Mouse (Mus musculus): ENCODE results near the gene Ankle2. TPM values are rescaled to one million over a fixed set of nuclear protein-coding genes. Genes with fewer than 3 reads are reported as not detected.

Ankle2 gene
- polyA plus RNA-seq (2012) = 8.1 and 14.8 TPM in 2 replicates

GRCm38 (mm10) chr5:110230780-110231461 is at the start of gene Ankle2:
Ankle2 (plus strand) TSS chr5:110231004.
- no peak for TF ChIP-seq GATA1 (IDR thresholded peaks at IDR 0.05; ENCODE audit: low read length)

DNA sequence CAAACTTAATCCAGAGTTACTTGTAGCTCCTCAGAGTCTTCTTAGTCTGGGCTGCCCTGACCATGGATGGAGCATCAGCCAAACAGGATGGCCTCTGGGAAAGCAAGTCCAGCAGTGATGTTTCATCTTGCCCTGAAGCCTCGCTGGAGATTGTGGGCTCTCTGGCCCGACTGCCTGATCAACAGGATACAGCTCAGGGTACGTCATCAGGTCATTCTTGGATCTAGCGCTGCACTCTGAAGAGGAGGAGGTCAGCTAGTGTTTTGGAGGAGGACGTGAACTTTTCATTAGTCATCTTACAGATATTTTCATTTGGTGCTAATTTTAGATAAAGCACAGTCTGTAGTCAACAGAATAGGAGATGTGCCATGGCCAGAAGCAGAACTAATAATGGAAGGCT is 49.1 kb upstream of the Ankle2 start:
- TF ChIP-seq GATA1 (IDR thresholded peaks at IDR 0.05; ENCODE audit: low read length) = no peak

DNA sequence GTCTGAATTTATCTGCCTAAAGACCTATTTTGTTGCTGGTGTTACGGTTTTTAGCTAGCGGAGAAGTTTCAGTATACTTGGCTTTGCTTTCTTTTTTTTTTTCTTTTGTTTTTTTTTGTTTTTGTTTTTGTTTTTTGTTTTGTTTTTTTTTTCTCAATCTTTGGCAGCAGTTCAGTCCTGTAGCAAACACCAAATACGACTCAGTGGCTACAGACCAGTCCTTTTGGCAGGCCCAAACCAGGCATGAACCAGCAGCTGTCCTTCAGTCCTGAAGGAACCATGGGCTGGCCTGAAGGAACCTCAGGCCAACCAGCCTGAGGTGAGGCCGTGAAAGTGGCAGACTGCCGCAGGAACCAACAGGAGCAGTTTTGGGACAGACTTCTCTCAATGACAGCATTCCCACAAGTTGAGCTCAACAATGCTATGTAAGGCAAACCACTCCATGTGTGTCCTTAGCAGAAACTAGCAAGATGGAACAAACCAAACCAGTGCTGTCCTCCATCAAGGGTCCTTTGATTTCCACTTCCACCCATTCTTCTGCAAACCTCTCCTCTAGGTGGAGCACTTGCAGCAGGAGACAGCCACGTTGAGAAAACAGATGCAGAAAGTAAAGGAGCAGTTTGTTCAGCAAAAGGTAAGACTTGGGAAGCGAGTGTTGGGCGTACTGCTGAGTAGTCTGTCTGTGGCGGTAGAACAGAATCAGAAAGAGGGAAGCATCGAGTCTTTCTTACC is 27.5 kb upstream of the Ankle2 start:
- TF ChIP-seq GATA1 (IDR thresholded peaks at IDR 0.05; ENCODE audit: low read length) = no peak

DNA sequence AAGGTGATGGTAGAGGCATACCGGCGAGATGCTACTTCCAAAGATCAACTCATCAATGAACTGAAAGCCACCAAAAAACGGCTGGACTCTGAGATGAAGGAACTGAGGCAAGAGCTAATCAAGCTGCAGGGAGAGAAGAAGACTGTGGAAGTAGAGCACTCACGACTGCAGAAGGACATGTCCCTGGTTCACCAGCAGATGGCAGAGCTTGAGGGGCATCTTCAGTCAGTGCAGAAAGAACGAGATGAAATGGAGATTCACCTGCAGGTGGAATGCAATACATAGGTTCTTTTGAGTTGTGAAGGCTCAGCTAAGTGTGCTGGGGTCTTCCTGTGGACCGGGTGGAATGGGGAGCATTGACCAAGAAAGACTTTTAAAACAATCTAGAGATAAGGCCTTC is 26.0 kb upstream of the Ankle2 start:
- no peak for TF ChIP-seq GATA1 (IDR thresholded peaks at IDR 0.05; ENCODE audit: low read length)

DNA sequence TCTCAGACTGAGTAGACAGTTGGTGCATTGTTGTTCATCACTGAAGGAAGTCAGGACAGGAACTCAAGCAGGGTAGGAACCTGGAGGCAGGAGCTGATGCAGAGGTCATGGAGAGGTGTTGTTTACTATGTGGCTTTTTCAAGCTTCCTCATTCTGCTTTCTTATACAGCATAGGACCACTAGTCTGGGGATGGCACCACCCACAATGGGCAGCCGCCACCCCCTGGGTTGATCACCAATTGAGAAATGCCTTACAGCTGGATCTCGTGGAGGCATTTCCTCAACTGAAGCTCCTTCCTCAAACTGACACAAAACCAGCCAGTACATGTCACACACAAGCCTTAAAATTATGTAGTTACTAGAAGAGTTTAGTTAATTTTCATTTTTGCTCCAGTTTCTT is 19.5 kb upstream of the Ankle2 start:
- TF ChIP-seq GATA1 (IDR thresholded peaks at IDR 0.05; ENCODE audit: low read length) = no peak

- no peak for TF ChIP-seq GATA1 (IDR thresholded peaks at IDR 0.05; ENCODE audit: low read length)
Observed at GRCm38 (mm10) chr5:110216780-110217179, 14.0 kb upstream of the Ankle2 start.

DNA sequence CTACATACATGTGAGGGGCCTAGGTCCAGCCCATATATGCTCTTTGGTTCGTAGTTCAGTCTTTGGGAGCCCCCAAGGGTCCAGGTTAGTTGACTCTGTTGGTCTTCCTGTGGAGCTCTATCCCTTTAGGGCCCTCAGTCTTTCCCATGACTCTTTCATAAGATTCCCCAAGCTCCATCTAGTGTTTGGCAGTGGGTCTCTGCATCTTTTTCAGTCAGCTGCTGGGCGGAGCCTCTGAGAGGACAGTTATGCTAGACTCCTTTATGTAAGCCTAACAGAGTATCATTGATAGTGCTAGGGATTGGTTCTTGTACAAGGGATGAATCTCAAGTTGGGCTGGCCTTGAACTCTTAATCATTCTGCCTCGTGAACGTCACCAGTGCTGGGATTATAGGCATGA is 10.5 kb upstream of the Ankle2 start:
- TF ChIP-seq GATA1 (IDR thresholded peaks at IDR 0.05; ENCODE audit: low read length) = no peak

DNA sequence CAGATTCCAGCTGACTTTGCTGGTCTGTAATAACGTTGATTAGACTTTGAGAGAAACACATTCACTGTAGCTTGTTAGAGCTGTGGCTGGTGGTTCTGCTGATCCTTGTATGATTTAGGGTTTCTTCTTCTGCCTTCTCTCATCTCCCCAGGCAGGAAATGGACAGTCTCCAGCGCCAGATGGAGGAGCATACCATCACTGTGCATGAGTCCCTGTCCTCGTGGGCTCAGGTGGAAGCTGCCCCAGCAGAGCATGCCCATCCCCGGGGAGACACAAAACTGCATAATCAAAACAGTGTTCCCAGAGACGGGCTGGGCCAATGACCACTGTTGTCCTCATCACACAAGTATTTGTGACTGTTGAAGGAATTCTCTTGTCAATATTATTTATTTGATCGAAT is 8.0 kb upstream of the Ankle2 start:
- no peak for TF ChIP-seq GATA1 (IDR thresholded peaks at IDR 0.05; ENCODE audit: low read length)

GRCm38 (mm10) chr5:110225056-110225455 is 5.7 kb upstream of the Ankle2 start:
- TF ChIP-seq GATA1 (IDR thresholded peaks at IDR 0.05; ENCODE audit: low read length) = no peak

DNA sequence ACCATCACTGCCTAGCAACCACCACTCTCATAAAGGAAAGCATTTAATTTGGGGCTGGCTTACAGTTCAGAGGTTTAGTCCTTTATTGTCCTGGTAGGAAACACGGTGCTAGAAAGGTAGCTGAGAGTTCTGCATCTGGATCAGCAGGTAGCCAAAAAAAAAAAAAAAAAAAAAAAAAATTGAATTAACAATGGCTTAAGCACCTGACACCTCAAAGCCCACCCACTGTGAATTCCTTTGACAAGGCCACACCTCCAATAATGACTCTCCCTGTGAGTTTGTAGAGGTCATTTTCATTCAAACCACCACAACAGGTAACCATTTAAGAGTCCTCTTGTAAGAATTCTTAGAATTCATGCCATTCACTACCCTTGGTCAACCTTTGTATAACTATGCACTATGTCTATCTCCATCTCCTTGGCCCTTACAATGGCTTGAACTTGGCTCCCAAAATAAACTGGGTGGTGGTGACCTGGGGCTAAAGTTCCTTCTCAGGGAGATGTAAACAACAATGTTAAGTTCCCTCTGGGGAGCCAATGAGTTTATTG is 3.4 kb upstream of the Ankle2 start:
- TF ChIP-seq GATA1 (IDR thresholded peaks at IDR 0.05; ENCODE audit: low read length) = no peak

- TF ChIP-seq GATA1 (IDR thresholded peaks at IDR 0.05; ENCODE audit: low read length) = no peak
Observed at GRCm38 (mm10) chr5:110230401-110230779, 414 bp upstream of the Ankle2 start.

DNA sequence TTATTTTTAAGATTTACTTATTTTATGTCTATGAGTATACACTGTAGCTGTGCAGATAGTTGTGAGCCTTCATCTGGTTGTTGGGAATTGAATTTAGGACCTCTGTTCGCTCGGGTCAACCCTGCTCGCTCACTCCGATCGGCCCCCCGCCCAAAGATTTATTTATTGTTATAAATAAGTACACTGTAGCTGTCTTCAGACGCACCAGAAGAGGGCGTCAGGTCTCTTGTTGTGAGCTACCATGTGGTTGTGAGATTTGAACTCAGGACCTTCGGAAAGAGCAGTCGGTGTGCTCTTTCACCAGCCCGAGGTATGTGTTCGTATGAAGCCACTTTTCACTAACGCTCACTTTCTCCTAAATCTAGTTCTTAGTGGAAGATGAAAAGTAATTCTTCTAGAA is 834 bp downstream of the Ankle2 start:
- no peak for TF ChIP-seq GATA1 (IDR thresholded peaks at IDR 0.05; ENCODE audit: low read length)

DNA sequence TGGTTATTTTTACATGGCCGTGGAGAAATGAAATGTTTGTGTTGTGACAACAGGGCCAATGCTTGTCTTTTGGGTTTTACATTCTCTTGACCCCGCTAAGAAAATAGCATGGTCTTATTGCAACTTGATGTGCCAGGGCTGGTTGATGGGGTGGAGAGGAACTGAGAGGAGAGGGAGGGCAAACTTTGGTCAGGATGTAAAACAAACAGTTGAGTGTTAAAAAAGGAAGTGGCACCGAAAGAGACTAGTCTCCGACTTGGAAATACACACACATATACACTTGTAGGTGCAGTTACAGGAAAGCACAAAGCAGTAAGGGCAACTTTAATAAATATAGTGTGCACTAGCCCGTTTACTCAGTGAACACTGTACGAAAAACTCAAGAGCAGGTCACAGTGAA is 1.5 kb downstream of the Ankle2 start:
- no peak for TF ChIP-seq GATA1 (IDR thresholded peaks at IDR 0.05; ENCODE audit: low read length)

DNA sequence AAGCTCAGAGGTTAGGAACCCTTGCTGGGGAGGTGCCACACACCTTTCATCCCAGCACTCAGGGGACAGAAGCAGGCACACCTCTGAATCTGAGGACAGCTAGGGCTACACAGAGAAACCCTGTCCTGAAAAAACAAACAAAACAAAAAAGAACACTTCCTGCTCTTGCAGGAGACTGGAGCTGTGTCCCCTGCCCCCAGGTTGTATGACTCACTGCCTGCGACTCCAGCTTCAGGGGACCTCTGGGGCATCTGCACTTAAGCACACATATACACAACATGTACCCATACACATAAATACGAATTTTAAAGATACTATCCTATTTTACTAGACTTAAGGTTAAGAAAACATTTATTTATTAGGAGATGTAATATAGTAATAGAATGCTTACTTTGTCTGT is 13.3 kb downstream of the Ankle2 start:
- TF ChIP-seq GATA1 (IDR thresholded peaks at IDR 0.05; ENCODE audit: low read length) = no peak

DNA sequence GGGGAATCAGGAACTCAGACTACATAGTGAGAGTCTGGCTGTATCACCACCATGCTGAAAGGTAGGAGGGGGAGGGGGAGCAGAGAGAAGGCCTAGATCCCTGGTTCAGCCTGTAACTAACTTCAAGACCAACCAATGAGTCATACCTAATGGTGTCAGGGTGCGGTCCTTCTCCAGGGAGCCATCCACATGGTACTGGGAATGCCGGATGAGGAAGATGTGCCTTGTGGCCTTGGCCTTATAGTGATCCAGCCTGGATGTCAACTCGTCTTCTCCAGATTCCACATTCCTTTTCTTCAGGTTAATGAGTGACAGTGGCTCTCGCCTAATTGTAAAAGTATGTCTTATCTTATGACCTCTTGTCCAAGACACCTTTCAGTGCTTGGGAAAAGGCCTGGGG is 36.1 kb downstream of the Ankle2 start:
- no peak for TF ChIP-seq GATA1 (IDR thresholded peaks at IDR 0.05; ENCODE audit: low read length)

GRCm38 (mm10) chr5:110269141-110270101 is 38.6 kb downstream of the Ankle2 start, which contains the start of gene Pgam5:
Pgam5 (minus strand) TSS chr5:110269913.
- TF ChIP-seq GATA1 (IDR thresholded peaks at IDR 0.05; ENCODE audit: low read length) = no peak

Data from G1E-ER4 (cell line).